Mouse (Mus musculus): ENCODE results near the gene Atpif1. TPM values are rescaled to one million over a fixed set of nuclear protein-coding genes. Genes with fewer than 3 reads are reported as not detected.

Atpif1 gene
- polyA plus RNA-seq, 1 experiment from 2014 or later = 1,150 TPM

DNA sequence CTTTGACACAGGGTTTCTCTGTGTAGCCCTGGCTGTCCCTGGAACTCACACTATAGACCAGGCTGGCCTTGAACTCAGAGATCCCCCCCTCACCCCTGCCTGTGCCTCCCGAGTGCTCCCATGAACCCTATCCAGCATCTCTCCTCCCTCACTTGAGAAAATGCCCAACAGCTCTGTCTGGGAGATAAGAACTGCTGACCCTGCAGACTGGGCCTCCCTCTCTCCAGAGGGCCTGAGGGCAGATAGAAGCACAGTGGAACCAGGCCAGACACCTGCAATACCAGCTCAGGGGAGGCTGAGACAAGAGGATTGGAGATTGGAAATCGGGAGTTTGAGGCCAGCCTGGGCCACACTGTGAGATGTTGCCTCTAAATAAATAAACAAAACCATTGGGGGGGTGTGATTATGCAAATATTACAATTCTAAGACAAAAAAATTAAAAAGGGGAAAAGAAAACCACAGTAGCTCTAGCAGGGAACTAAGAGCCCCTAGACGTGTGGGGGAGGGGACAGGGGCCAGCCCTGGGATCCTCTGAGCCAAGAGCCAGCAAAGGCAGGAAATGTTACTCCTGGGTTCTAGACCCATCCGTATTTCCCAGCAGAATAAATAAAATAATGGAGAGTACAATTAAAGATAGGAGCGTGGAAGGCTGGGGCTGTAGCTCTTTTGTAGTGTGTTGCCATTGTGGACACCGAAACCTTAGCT lies 28.3 kb downstream of the Atpif1 start:
- Histone ChIP-seq H3K9ac (no peak overlapping the region), H3K4me1 (peaks cover 7% of the 10 kb centered on the region), H3K27me3 (peaks cover 4% of the 10 kb centered on the region; the same call in 1 of the 2 replicates), H3K27ac (no peak overlapping the region), H3K36me3 (replicated peaks) (no peaks in the 10 kb centered on the region), H3K4me2 (no peak overlapping the region), H3K9me3 (no peaks in the 10 kb centered on the region), H3K4me3 (replicated peaks) (no peak overlapping the region)
- no peak for ATAC-seq (ENCODE audit: low FRiP score)
- WGBS = 60% methylated on average over 6 of the region's 6 CpGs

DNA sequence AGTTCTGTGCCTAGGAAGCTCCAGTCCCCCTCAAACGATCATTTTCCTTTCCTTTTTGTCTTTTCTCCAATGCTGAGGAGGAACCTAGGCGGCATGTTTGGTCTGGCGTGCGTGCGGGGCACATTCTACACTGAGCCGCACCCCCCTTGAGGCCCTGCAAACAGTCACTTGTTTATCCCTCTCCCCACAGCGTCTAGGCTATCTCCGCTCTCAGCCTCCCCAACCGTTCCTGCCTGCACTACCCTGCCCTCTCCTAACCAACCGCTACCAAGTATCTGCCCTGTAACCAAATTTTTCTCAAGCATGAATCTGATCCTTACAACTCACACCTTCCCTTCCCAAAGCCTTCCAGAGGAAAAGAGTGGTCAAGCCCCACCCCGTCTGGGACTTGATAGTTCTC lies 30.1 kb downstream of the Atpif1 start:
- Histone ChIP-seq H3K4me1 (no peaks in the 10 kb centered on the region), H3K27ac (no peak overlapping the region), H3K36me3 (replicated peaks) (peaks cover 8% of the 10 kb centered on the region; the same call in 1 of the 2 replicates), H3K9ac (no peak overlapping the region), H3K27me3 (peaks cover 3% of the 10 kb centered on the region; the same call in 1 of the 2 replicates), H3K9me3 (no peaks in the 10 kb centered on the region), H3K4me3 (replicated peaks) (no peak overlapping the region), H3K4me2 (no peak overlapping the region)
- 86% methylated on average over 11 of the region's 11 CpGs for WGBS
- no peak for ATAC-seq (ENCODE audit: low FRiP score)

DNA sequence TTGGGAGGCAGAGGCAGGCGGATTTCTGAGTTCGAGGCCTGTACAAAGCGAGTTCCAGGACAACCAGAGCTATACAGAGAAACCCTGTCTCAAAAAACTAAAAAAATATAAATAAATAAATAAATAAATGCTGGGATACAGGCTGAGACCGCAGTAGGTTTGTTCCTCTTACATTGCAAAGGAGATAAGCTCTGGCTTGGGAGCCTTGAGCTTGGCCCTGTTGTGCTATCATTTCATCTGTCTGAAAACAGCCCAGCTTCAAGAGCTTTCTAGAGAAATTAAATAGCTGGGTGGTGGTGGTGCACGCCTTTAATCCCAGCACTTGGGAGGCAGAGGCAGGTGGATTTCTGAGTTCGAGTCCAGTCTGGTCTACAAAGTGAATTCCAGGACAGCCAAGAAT lies 31.8 kb downstream of the Atpif1 start:
- ATAC-seq (ENCODE audit: low FRiP score) = no peak
- H3K4me1 ChIP-seq = no peaks in the 10 kb centered on the region
- peaks cover 16% of the 10 kb centered on the region for H3K36me3 ChIP-seq (replicated peaks)
- H3K9me3 ChIP-seq = no peaks in the 10 kb centered on the region
- no peak overlapping the region for H3K4me3 ChIP-seq (replicated peaks)
- H3K4me2 ChIP-seq = no peak overlapping the region
- 92% methylated on average over 6 of the region's 6 CpGs for WGBS
- no peak overlapping the region for H3K9ac ChIP-seq
- H3K27me3 ChIP-seq = no peaks in the 10 kb centered on the region
- no peak overlapping the region for H3K27ac ChIP-seq

DNA sequence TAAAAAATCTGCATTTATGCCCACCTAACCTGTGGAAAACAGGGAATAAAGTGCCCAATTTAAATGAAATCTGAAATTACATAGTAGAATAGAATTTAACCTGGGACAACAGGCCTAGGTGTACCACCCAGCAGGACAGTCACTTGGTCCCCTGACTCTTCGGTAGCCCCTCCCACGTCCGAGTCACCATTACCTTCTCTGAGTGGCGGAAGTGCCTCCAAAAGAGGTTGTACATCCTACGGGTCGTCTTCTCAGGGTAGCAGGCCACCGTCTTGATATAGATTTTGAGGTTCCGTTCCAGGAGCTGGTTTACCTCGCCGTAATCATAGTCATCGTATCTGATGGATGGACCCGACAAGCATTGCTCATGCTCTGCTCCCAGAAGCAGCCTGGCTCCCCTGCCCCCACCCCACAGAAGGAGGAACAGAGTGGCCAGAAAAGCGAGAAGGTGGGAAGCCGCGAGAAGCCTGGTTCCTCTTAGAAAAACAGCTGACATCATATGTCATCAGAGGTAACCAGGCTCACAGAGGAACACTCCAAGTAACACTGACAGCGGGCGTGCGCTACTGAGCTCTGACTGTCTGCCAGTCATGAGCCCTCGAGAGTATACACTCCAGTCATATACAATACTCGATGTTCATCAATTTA lies 39.1 kb downstream of the Atpif1 start:
- Histone ChIP-seq H3K36me3 (replicated peaks) (peaks cover 28% of the 10 kb centered on the region), H3K9me3 (no peaks in the 10 kb centered on the region), H3K27ac (no peak overlapping the region), H3K4me2 (no peak overlapping the region), H3K4me3 (replicated peaks) (no peak overlapping the region), H3K27me3 (no peaks in the 10 kb centered on the region), H3K9ac (no peak overlapping the region), H3K4me1 (0 out of 2 replicates have a peak, but pooled peaks cover 7% of the 10 kb centered on the region)
- ATAC-seq (ENCODE audit: low FRiP score) = no peak
- 93% methylated on average over 20 of the region's 20 CpGs for WGBS

DNA sequence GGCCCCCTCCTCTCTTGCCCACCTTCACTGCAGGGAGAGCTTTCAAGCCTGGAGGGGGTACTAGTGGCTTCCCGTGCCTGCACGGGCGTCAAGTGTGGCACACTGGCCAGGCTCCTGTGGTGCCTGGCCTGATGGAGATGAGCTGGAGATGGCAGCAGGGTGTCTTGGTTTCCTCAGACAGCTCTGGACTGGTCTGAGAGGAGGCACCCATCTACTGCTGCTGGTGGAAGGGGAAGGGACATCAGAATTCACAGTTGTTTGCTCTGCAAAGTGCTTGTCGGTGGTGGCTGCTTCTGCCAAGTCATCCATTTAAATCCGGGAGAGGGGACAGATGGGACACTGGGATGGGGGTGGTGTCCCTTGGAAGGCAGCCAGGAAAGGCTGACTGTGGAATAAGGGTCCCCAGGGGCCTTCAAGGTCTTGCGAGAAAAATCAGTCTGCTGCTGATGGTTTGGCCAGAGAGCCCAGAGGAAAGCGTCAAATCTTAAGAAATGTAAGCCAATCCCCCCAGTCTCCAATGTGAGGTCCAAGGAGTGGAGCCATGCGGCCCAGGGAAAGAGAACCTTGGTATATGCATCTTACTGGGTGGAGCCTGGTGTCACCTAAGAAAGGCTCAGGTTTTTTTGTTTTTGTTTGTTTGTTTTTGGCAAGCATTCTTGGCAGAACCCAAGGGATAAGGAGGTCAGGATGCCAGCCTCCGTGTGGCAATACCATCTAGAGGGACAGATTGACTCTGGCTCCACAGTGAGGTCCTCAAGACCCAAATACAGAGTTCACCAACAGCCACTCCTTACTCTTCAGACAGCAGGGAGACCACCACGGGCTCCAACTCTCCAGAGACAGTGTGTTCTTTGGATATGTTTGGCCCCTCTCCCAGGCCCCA lies 41.0 kb downstream of the Atpif1 start:
- 79% methylated on average over 10 of the region's 10 CpGs for WGBS
- no peak overlapping the region for H3K4me3 ChIP-seq (replicated peaks)
- H3K9ac ChIP-seq = no peak overlapping the region
- no peak overlapping the region for H3K27ac ChIP-seq
- no peaks in the 10 kb centered on the region for H3K9me3 ChIP-seq
- H3K4me1 ChIP-seq = 0 out of 2 replicates have a peak, but pooled peaks cover 7% of the 10 kb centered on the region
- H3K4me2 ChIP-seq = no peak overlapping the region
- peaks cover 15% of the 10 kb centered on the region for H3K36me3 ChIP-seq (replicated peaks)
- no peaks in the 10 kb centered on the region for H3K27me3 ChIP-seq
- ATAC-seq (ENCODE audit: low FRiP score) = no peak

DNA sequence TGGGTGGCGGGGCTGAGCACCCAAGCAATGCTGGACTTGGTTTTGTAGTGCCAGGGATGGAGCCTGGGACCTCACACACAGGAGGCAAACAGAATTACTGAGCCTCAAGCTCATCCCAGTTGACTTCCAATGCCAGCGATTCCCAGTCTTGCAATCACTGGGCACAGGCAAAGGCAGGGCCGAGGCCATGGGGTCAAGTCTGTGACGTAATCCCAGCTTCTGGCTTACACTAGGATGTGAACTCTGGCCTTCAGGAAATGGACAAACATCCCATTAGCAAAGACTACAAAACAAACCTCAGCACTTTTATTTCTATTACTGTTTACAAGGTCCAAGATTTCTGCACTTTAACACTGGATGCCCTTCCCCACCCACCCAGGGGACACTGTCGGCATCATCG lies 41.7 kb downstream of the Atpif1 start:
- Histone ChIP-seq H3K4me3 (replicated peaks) (no peak overlapping the region), H3K9me3 (no peaks in the 10 kb centered on the region), H3K4me2 (no peak overlapping the region), H3K9ac (no peak overlapping the region), H3K4me1 (0 out of 2 replicates have a peak, but pooled peaks cover 7% of the 10 kb centered on the region), H3K27ac (no peak overlapping the region), H3K27me3 (no peaks in the 10 kb centered on the region), H3K36me3 (replicated peaks) (peaks cover 14% of the 10 kb centered on the region)
- ATAC-seq (ENCODE audit: low FRiP score) = no peak
- 92% methylated on average over 6 of the region's 6 CpGs for WGBS

DNA sequence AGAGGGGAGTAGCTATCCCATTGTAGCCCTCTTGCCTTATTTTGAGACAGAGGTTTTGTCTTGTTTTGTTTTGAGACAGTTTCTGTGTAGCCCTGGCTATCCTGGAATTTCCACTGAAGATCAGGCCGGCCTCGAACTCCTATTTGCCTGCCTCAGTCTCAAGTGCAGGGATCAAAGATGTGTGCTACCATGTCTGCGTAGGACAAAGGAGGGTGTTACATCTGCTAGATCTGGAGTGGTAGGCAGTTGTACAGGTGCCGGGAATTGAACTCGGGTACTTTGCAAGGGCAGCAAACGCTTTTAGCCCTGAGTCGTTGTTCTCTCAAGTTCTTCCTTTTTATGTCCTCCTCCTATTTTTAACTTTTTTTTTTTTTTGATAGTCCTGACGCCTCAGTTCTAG lies 42.4 kb downstream of the Atpif1 start:
- ATAC-seq (ENCODE audit: low FRiP score) = no peak
- H3K4me1 ChIP-seq = peaks cover 7% of the 10 kb centered on the region; the same call in 1 of the 2 replicates
- no peak overlapping the region for H3K27ac ChIP-seq
- H3K4me2 ChIP-seq = no peak overlapping the region
- no peaks in the 10 kb centered on the region for H3K27me3 ChIP-seq
- H3K4me3 ChIP-seq (replicated peaks) = no peak overlapping the region
- no peaks in the 10 kb centered on the region for H3K9me3 ChIP-seq
- H3K36me3 ChIP-seq (replicated peaks) = peaks cover 10% of the 10 kb centered on the region
- H3K9ac ChIP-seq = no peak overlapping the region
- WGBS = 94% methylated on average over 8 of the region's 8 CpGs

DNA sequence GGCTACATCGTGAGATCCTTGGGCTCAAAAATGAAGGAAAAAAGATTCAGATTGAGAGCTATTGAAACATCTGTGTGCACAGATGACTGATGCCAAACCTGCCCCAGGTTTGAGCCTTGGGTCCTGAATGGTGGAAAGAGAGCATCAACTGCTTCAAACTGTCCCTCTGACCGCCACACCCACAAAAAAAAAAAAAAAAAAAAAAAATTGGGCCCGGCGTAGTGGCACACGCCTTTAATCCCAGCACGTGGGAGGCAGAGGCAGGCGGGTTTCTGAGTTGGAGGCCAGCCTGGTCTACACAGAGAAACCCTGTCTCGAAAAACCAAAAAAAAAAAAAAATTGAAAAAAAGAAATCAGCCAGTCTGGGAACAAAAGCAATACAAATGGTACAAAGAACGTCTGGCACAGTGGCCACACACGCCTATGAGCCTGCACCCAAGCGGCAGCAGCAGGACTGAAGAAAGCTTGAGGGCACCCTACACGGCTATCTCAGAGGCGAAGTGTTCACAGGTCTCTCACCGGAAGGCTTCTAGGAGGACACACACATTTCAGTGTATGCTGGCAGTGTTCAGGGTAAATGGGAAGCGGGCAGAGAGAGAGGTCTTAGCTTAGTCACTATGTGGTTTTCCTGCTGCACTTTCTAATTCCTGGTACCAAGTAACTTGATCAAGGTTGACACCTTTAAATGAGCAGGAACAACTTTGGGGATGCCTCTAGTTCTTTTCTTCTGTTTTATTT lies 43.0 kb downstream of the Atpif1 start:
- Histone ChIP-seq H3K9me3 (no peaks in the 10 kb centered on the region), H3K4me2 (no peak overlapping the region), H3K4me1 (peaks cover 7% of the 10 kb centered on the region; the same call in 1 of the 2 replicates), H3K27ac (no peak overlapping the region), H3K4me3 (replicated peaks) (no peak overlapping the region), H3K27me3 (no peaks in the 10 kb centered on the region), H3K36me3 (replicated peaks) (peaks cover 10% of the 10 kb centered on the region), H3K9ac (no peak overlapping the region)
- no peak for ATAC-seq (ENCODE audit: low FRiP score)
- 90% methylated on average over 15 of the region's 15 CpGs for WGBS

DNA sequence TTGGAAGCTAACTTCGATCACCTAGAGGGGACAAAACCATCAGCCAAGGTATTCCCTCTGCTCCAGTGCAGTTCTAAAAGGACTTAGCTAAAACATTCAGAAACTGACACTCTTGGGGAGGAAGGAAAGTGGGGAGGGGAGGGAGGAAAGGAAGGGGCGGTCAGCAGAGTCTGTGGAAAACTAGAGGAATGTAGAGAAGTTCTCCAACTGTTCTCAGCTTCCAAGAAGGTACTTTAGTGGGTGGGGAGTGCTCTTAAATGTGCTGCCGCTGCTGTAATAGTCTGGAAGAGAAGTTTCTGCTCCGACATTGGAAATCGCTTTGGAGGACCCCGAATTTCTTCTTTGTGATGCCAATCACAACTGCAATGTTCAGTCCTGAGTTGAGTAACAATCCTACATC lies 44.5 kb downstream of the Atpif1 start:
- ATAC-seq (ENCODE audit: low FRiP score) = no peak
- Histone ChIP-seq H3K36me3 (replicated peaks) (peaks cover 10% of the 10 kb centered on the region), H3K27ac (no peak overlapping the region), H3K9ac (no peak overlapping the region), H3K27me3 (no peaks in the 10 kb centered on the region), H3K4me1 (peaks cover 7% of the 10 kb centered on the region; the same call in 1 of the 2 replicates), H3K4me3 (replicated peaks) (no peak overlapping the region), H3K9me3 (no peaks in the 10 kb centered on the region), H3K4me2 (no peak overlapping the region)
- WGBS = 81% methylated on average over 6 of the region's 6 CpGs

DNA sequence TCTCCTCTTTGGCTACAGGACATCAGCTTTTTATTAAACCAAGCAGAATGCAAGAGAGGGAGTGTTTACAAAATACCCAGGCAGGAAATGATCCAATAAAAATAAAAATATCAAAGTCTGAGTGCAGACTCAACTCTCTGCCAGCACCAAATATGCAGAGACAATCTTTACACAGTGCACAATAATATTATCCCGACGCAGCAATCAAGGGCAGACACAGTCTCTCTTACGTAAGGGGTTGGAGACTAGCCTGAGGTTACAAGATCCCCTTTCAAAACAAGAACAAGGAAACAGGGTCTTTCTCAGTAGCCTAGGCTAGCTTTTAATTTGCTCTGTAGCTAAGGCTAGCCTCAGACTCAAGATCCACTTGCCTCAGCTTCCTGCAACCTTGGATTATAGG lies 44.9 kb downstream of the Atpif1 start:
- H3K9me3 ChIP-seq = no peaks in the 10 kb centered on the region
- H3K27me3 ChIP-seq = no peaks in the 10 kb centered on the region
- peaks cover 7% of the 10 kb centered on the region; the same call in 1 of the 2 replicates for H3K4me1 ChIP-seq
- no peak overlapping the region for H3K9ac ChIP-seq
- H3K4me3 ChIP-seq (replicated peaks) = no peak overlapping the region
- no peak for ATAC-seq (ENCODE audit: low FRiP score)
- no peak overlapping the region for H3K4me2 ChIP-seq
- H3K27ac ChIP-seq = no peak overlapping the region
- H3K36me3 ChIP-seq (replicated peaks) = peaks cover 10% of the 10 kb centered on the region
- WGBS = 93% methylated on average over 3 of the region's 3 CpGs

DNA sequence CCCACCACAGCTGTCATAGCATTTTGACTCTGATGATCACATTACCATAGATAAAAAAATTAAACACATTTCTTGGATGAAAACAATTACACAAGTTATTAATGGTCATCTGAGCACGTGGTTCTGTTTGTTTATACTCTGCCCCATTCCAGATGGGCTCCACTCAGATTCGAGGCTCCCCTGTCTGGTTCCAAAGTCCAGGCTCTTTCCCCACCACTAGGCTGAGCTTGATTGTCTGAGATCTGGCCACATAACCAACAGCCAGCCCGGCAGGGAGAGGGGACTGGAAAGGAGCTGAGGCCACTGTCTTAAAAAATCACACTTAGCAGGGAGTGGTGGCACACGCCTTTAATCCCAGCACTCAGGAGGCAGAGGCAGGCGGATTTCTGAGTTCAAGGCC lies 48.6 kb downstream of the Atpif1 start:
- WGBS = 79% methylated on average over 5 of the region's 5 CpGs
- H3K4me2 ChIP-seq = no peak overlapping the region

DNA sequence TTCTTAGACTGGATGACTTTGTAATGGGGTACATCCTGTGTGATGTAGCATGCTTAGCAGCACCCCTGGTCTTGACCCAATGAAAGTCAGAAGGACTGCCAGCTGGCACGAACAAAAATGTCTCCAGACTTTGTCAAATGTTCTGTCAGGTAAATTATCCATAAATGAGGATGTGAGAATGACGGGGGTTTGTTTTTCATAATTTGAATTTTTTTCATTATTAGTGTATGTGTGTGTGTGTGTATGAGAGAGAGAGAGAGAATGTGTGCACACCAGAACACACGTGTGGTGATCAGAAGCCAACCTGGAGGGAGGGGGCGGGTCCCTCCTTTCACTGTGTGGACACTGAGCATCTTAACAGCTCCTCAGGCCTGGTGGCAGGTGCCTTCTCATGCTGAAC lies 49.2 kb downstream of the Atpif1 start:
- no peak for ATAC-seq (ENCODE audit: low FRiP score)
- H3K4me3 ChIP-seq (replicated peaks) = no peak overlapping the region
- H3K27ac ChIP-seq = no peak overlapping the region
- H3K36me3 ChIP-seq (replicated peaks) = no peaks in the 10 kb centered on the region
- WGBS = 83% methylated on average over 4 of the region's 4 CpGs
- H3K4me1 ChIP-seq = no peaks in the 10 kb centered on the region; the same call in 1 of the 2 replicates
- H3K9ac ChIP-seq = no peak overlapping the region
- H3K9me3 ChIP-seq = no peaks in the 10 kb centered on the region
- no peak overlapping the region for H3K4me2 ChIP-seq
- H3K27me3 ChIP-seq = no peaks in the 10 kb centered on the region

More for the DNA sequence above, 48.6 kb downstream of the Atpif1 start:
- Histone ChIP-seq H3K4me3 (replicated peaks) (no peak overlapping the region), H3K27ac (no peak overlapping the region), H3K4me1 (no peaks in the 10 kb centered on the region; the same call in 1 of the 2 replicates), H3K27me3 (no peaks in the 10 kb centered on the region), H3K9me3 (no peaks in the 10 kb centered on the region), H3K36me3 (replicated peaks) (no peaks in the 10 kb centered on the region), H3K9ac (no peak overlapping the region)
- no peak for ATAC-seq (ENCODE audit: low FRiP score)

Data from forebrain, embryonic 12.5 days (tissue).